Mouse (Mus musculus) adrenal gland, postnatal 14 days (tissue): ENCODE measurements around the gene Zfyve9. TPM values are rescaled to one million over a fixed set of nuclear protein-coding genes. Genes with fewer than 3 reads are reported as not detected.
"Not testable (repeated sequence)": the region's sequence is repeated elsewhere in the genome, so short reads cannot be mapped to it uniquely, and the experiment has no call there.

Experiments
- DNase-seq: peaks from one replicate; pipeline ENCODE4 v3.0.0; 2021; ENCODE audit warnings: mixed read lengths
- total RNA-seq: library from RNA; stranded (reverse); gene quantifications from 2 replicates; pipeline ENCODE4 v1.2.3, GENCODE M21; 2021

The Zfyve9 gene
- total RNA-seq, 1 experiment from 2014 or later: 22.7 TPM

GRCm38 (mm10) chr4:108721245-108721784 is 59.3 kb downstream of the Zfyve9 start:
- DNase-seq: no peak

GRCm38 (mm10) chr4:108719349-108719748 is 61.2 kb downstream of the Zfyve9 start, which contains the start of gene 3110021N24Rik:
Gene 3110021N24Rik (plus strand): TSS chr4:108719649.
- DNase-seq: no peak

- peak; percentile 5 for DNase-seq
Measured at GRCm38 (mm10) chr4:108708209-108708608, 72.4 kb downstream of the Zfyve9 start.

- peak; percentile 48 for DNase-seq
Measured at GRCm38 (mm10) chr4:108696934-108697333, 83.7 kb downstream of the Zfyve9 start.

GRCm38 (mm10) chr4:108691469-108691868 is 89.1 kb downstream of the Zfyve9 start:
- no peak for DNase-seq

GRCm38 (mm10) chr4:108690479-108690878 is 90.1 kb downstream of the Zfyve9 start:
- DNase-seq: no peak

GRCm38 (mm10) chr4:108687098-108687497 is 93.5 kb downstream of the Zfyve9 start:
- not testable (repeated sequence) for DNase-seq

- no peak for DNase-seq
Measured at GRCm38 (mm10) chr4:108686156-108686555, 94.4 kb downstream of the Zfyve9 start.

GRCm38 (mm10) chr4:108664407-108664806 is 116.2 kb downstream of the Zfyve9 start:
- peak; percentile 9 for DNase-seq

GRCm38 (mm10) chr4:108638752-108639151 is 141.8 kb downstream of the Zfyve9 start:
- no peak for DNase-seq

- no peak for DNase-seq
Measured at GRCm38 (mm10) chr4:108637721-108638120, 142.9 kb downstream of the Zfyve9 start.

- no peak for DNase-seq
Measured at GRCm38 (mm10) chr4:108635101-108635500, 145.5 kb downstream of the Zfyve9 start.

GRCm38 (mm10) chr4:108634696-108635095 is 145.9 kb downstream of the Zfyve9 start:
- no peak for DNase-seq

GRCm38 (mm10) chr4:108633703-108634102 is 146.9 kb downstream of the Zfyve9 start:
- no peak for DNase-seq

- DNase-seq: no peak
Measured at GRCm38 (mm10) chr4:108631616-108632015, 149.0 kb downstream of the Zfyve9 start.

GRCm38 (mm10) chr4:108630096-108630495 is 150.5 kb downstream of the Zfyve9 start:
- DNase-seq: no peak

GRCm38 (mm10) chr4:108629363-108629880 is 151.2 kb downstream of the Zfyve9 start:
- peak; percentile 57 for DNase-seq

- no peak for DNase-seq
Measured at GRCm38 (mm10) chr4:108627066-108627465, 153.5 kb downstream of the Zfyve9 start.

GRCm38 (mm10) chr4:108621504-108621903 is 159.1 kb downstream of the Zfyve9 start:
- DNase-seq: no peak

GRCm38 (mm10) chr4:108620536-108620935 is 160.1 kb downstream of the Zfyve9 start:
- no peak for DNase-seq

- peak; percentile 95 for DNase-seq
Measured at GRCm38 (mm10) chr4:108619587-108620341, 160.8 kb downstream of the Zfyve9 start, which contains the start of gene Cc2d1b. Gene Cc2d1b (plus strand): TSS chr4:108619940.

GRCm38 (mm10) chr4:108619165-108619564 is 161.4 kb downstream of the Zfyve9 start:
- DNase-seq: peak; percentile 40

GRCm38 (mm10) chr4:108618586-108618985 is 162.0 kb downstream of the Zfyve9 start:
- DNase-seq: no peak
